Mouse (Mus musculus): ENCODE data around the gene Cdh5.

- TF ChIP-seq TAL1 (IDR thresholded peaks at IDR 0.05; ENCODE audit: low read length) (no peak), GATA1 (IDR thresholded peaks at IDR 0.05; ENCODE audit: low read length) (no peak)
Observed at GRCm38 (mm10) chr8:104098671-104099346, 2.6 kb upstream of the Cdh5 start.
